Mouse (Mus musculus): Measurements from ENCODE around the gene Stk31. TPM values are rescaled to one million over a fixed set of nuclear protein-coding genes. Genes with fewer than 3 reads are reported as not detected.
A peak's percentile ranks its signal among the peaks of the same experiment; 100 is the strongest.
"Not testable (repeated sequence)": the region's sequence is repeated elsewhere in the genome, so short reads cannot be mapped to it uniquely, and the experiment has no call there.

Stk31 gene
- polyA plus RNA-seq, 1 experiment from 2014 or later = not detected

GRCm38 (mm10) chr6:49410830-49411229, 15.4 kb downstream of the Stk31 start:
- no peak overlapping the region for H3K9ac ChIP-seq (ENCODE audit: low read depth, low read length)
- ATAC-seq = peak; percentile 94
- peak overlapping the region; percentile 10; the same call in 1 of the 2 replicates for H3K27ac ChIP-seq (ENCODE audit: low read depth, low read length)
- no peak overlapping the region for H3K4me3 ChIP-seq (ENCODE audit: low read depth, low read length)
- no peaks in the 10 kb centered on the region for H3K9me3 ChIP-seq (ENCODE audit: control insufficient read depth)
- WGBS = 52% methylated on average over 3 of the region's 3 CpGs
- H3K4me1 ChIP-seq (replicated peaks; ENCODE audit: control insufficient read depth, insufficient read depth, low read length) = no peaks in the 10 kb centered on the region
- no peaks in the 10 kb centered on the region for H3K36me3 ChIP-seq (ENCODE audit: control insufficient read depth, insufficient read depth)
- no peak overlapping the region for H3K4me2 ChIP-seq (replicated peaks; ENCODE audit: low read depth)
- H3K27me3 ChIP-seq (replicated peaks; ENCODE audit: control insufficient read depth, insufficient read depth, low read length) = no peaks in the 10 kb centered on the region
- TF ChIP-seq CTCF (IDR thresholded peaks at IDR 0.05; ENCODE audit: low read depth) = no peak

- H3K4me1 ChIP-seq (replicated peaks; ENCODE audit: control insufficient read depth, insufficient read depth, low read length); H3K4me2 ChIP-seq (replicated peaks; ENCODE audit: low read depth); H3K27me3 ChIP-seq (replicated peaks; ENCODE audit: control insufficient read depth, insufficient read depth, low read length); H3K4me3 ChIP-seq (ENCODE audit: low read depth, low read length); ATAC-seq; H3K9me3 ChIP-seq (ENCODE audit: control insufficient read depth); H3K9ac ChIP-seq (ENCODE audit: low read depth, low read length); H3K27ac ChIP-seq (ENCODE audit: low read depth, low read length); H3K36me3 ChIP-seq (ENCODE audit: control insufficient read depth, insufficient read depth): not testable (repeated sequence)
- WGBS = 64% methylated on average over 2 of the region's 2 CpGs
These were observed 17.6 kb downstream of the Stk31 start for GRCm38 (mm10) chr6:49412967-49413366.

GRCm38 (mm10) chr6:49415971-49416370, 20.6 kb downstream of the Stk31 start:
- WGBS = 73% methylated on average over 1 of the region's 1 CpGs

GRCm38 (mm10) chr6:49437306-49437705, 41.9 kb downstream of the Stk31 start:
- Histone ChIP-seq H3K4me1 (replicated peaks; ENCODE audit: control insufficient read depth, insufficient read depth, low read length) (no peaks in the 10 kb centered on the region), H3K27ac (ENCODE audit: low read depth, low read length) (no peak overlapping the region), H3K9ac (ENCODE audit: low read depth, low read length) (no peak overlapping the region), H3K4me3 (ENCODE audit: low read depth, low read length) (no peak overlapping the region), H3K4me2 (replicated peaks; ENCODE audit: low read depth) (no peak overlapping the region), H3K36me3 (ENCODE audit: control insufficient read depth, insufficient read depth) (no peaks in the 10 kb centered on the region), H3K9me3 (ENCODE audit: control insufficient read depth) (no peaks in the 10 kb centered on the region), H3K27me3 (replicated peaks; ENCODE audit: control insufficient read depth, insufficient read depth, low read length) (no peaks in the 10 kb centered on the region)
- no peak for TF ChIP-seq CTCF (IDR thresholded peaks at IDR 0.05; ENCODE audit: low read depth)
- WGBS = 67% methylated on average over 1 of the region's 1 CpGs
- ATAC-seq = no peak

More at GRCm38 (mm10) chr6:49415971-49416370, 20.6 kb downstream of the Stk31 start:
- H3K9ac ChIP-seq (ENCODE audit: low read depth, low read length) = no peak overlapping the region
- ATAC-seq = no peak
- H3K36me3 ChIP-seq (ENCODE audit: control insufficient read depth, insufficient read depth) = no peaks in the 10 kb centered on the region
- H3K4me1 ChIP-seq (replicated peaks; ENCODE audit: control insufficient read depth, insufficient read depth, low read length) = no peaks in the 10 kb centered on the region
- no peak overlapping the region for H3K4me3 ChIP-seq (ENCODE audit: low read depth, low read length)
- no peak for TF ChIP-seq CTCF (IDR thresholded peaks at IDR 0.05; ENCODE audit: low read depth)
- H3K27me3 ChIP-seq (replicated peaks; ENCODE audit: control insufficient read depth, insufficient read depth, low read length) = no peaks in the 10 kb centered on the region
- H3K27ac ChIP-seq (ENCODE audit: low read depth, low read length) = no peak overlapping the region
- no peaks in the 10 kb centered on the region for H3K9me3 ChIP-seq (ENCODE audit: control insufficient read depth)
- H3K4me2 ChIP-seq (replicated peaks; ENCODE audit: low read depth) = no peak overlapping the region

- Histone ChIP-seq H3K36me3 (ENCODE audit: control insufficient read depth, insufficient read depth) (no peaks in the 10 kb centered on the region), H3K9ac (ENCODE audit: low read depth, low read length) (no peak overlapping the region), H3K9me3 (ENCODE audit: control insufficient read depth) (no peaks in the 10 kb centered on the region), H3K27ac (ENCODE audit: low read depth, low read length) (no peak overlapping the region), H3K4me1 (replicated peaks; ENCODE audit: control insufficient read depth, insufficient read depth, low read length) (no peaks in the 10 kb centered on the region), H3K27me3 (replicated peaks; ENCODE audit: control insufficient read depth, insufficient read depth, low read length) (no peaks in the 10 kb centered on the region), H3K4me2 (replicated peaks; ENCODE audit: low read depth) (no peak overlapping the region), H3K4me3 (ENCODE audit: low read depth, low read length) (no peak overlapping the region)
- TF ChIP-seq CTCF (IDR thresholded peaks at IDR 0.05; ENCODE audit: low read depth) = no peak
- no peak for ATAC-seq
- 70% methylated on average over 5 of the region's 5 CpGs for WGBS
These were observed 62.7 kb downstream of the Stk31 start for GRCm38 (mm10) chr6:49458112-49458511.

GRCm38 (mm10) chr6:49483205-49483604, 87.8 kb downstream of the Stk31 start:
- no peak overlapping the region for H3K4me3 ChIP-seq (ENCODE audit: low read depth, low read length)
- no peaks in the 10 kb centered on the region for H3K4me1 ChIP-seq (replicated peaks; ENCODE audit: control insufficient read depth, insufficient read depth, low read length)
- no peaks in the 10 kb centered on the region for H3K27me3 ChIP-seq (replicated peaks; ENCODE audit: control insufficient read depth, insufficient read depth, low read length)
- no peak overlapping the region for H3K9ac ChIP-seq (ENCODE audit: low read depth, low read length)
- H3K36me3 ChIP-seq (ENCODE audit: control insufficient read depth, insufficient read depth) = no peaks in the 10 kb centered on the region
- H3K9me3 ChIP-seq (ENCODE audit: control insufficient read depth) = no peaks in the 10 kb centered on the region
- no peak for ATAC-seq
- no peak for TF ChIP-seq CTCF (IDR thresholded peaks at IDR 0.05; ENCODE audit: low read depth)
- no peak overlapping the region for H3K4me2 ChIP-seq (replicated peaks; ENCODE audit: low read depth)
- 95% methylated on average over 2 of the region's 2 CpGs for WGBS
- no peak overlapping the region for H3K27ac ChIP-seq (ENCODE audit: low read depth, low read length)

GRCm38 (mm10) chr6:49491526-49491925, 96.1 kb downstream of the Stk31 start:
- WGBS = 95% methylated on average over 10 of the region's 10 CpGs
- no peak for TF ChIP-seq CTCF (IDR thresholded peaks at IDR 0.05; ENCODE audit: low read depth)
- Histone ChIP-seq H3K36me3 (ENCODE audit: control insufficient read depth, insufficient read depth) (no peaks in the 10 kb centered on the region), H3K27ac (ENCODE audit: low read depth, low read length) (no peak overlapping the region), H3K9me3 (ENCODE audit: control insufficient read depth) (no peaks in the 10 kb centered on the region), H3K4me1 (replicated peaks; ENCODE audit: control insufficient read depth, insufficient read depth, low read length) (no peaks in the 10 kb centered on the region), H3K4me2 (replicated peaks; ENCODE audit: low read depth) (no peak overlapping the region), H3K27me3 (replicated peaks; ENCODE audit: control insufficient read depth, insufficient read depth, low read length) (no peaks in the 10 kb centered on the region), H3K4me3 (ENCODE audit: low read depth, low read length) (no peak overlapping the region), H3K9ac (ENCODE audit: low read depth, low read length) (no peak overlapping the region)
- no peak for ATAC-seq

All from intestine, postnatal 0 days (tissue).